Mouse (Mus musculus): ENCODE data around the gene Lypd3. TPM values are rescaled to one million over a fixed set of nuclear protein-coding genes. Genes with fewer than 3 reads are reported as not detected.

Gene Lypd3
- polyA plus RNA-seq, 1 experiment, result 0.08 TPM

- no peak overlapping the region for H3K4me3 ChIP-seq (replicated peaks; ENCODE audit: insufficient read depth, low read depth, low read length)
- no peaks in the 10 kb centered on the region for H3K4me1 ChIP-seq (ENCODE audit: control insufficient read depth, insufficient read depth, low read length)
- no peaks in the 10 kb centered on the region for H3K27me3 ChIP-seq (ENCODE audit: control insufficient read depth, insufficient read depth, low read length)
- no peak overlapping the region for H3K27ac ChIP-seq (ENCODE audit: insufficient read depth, low read length)
- DNase-seq, result no peak
- 83% methylated on average over 10 of the region's 10 CpGs for WGBS
- no peak for TF ChIP-seq POLR2A (IDR thresholded peaks at IDR 0.05; ENCODE audit: borderline replicate concordance, insufficient read depth, low read length)
- TF ChIP-seq CTCF (IDR thresholded peaks at IDR 0.05; ENCODE audit: borderline replicate concordance, insufficient read depth, low read depth, low read length), result no peak
Observed at GRCm38 (mm10) chr7:24630116-24630880, 6.1 kb upstream of the Lypd3 start.

- Histone ChIP-seq H3K27ac (ENCODE audit: insufficient read depth, low read length) (no peak overlapping the region), H3K27me3 (ENCODE audit: control insufficient read depth, insufficient read depth, low read length) (peaks cover 1% of the 10 kb centered on the region), H3K4me1 (ENCODE audit: control insufficient read depth, insufficient read depth, low read length) (no peaks in the 10 kb centered on the region), H3K4me3 (replicated peaks; ENCODE audit: insufficient read depth, low read depth, low read length) (no peak overlapping the region)
- no peak for DNase-seq
- no peak for TF ChIP-seq CTCF (IDR thresholded peaks at IDR 0.05; ENCODE audit: borderline replicate concordance, insufficient read depth, low read depth, low read length)
- TF ChIP-seq POLR2A (IDR thresholded peaks at IDR 0.05; ENCODE audit: borderline replicate concordance, insufficient read depth, low read length), result no peak
- WGBS, result 4% methylated on average over 18 of the region's 18 CpGs
Observed at GRCm38 (mm10) chr7:24637046-24637445, 696 bp downstream of the Lypd3 start.

- H3K4me3 ChIP-seq (replicated peaks; ENCODE audit: insufficient read depth, low read depth, low read length), result peak overlapping the region; percentile 11
Observed at GRCm38 (mm10) chr7:24638026-24638856, 1.9 kb downstream of the Lypd3 start.

GRCm38 (mm10) chr7:24640450-24640849 is 4.1 kb downstream of the Lypd3 start:
- Histone ChIP-seq H3K27me3 (ENCODE audit: control insufficient read depth, insufficient read depth, low read length) (peaks cover 1% of the 10 kb centered on the region), H3K4me3 (replicated peaks; ENCODE audit: insufficient read depth, low read depth, low read length) (no peak overlapping the region), H3K4me1 (ENCODE audit: control insufficient read depth, insufficient read depth, low read length) (no peaks in the 10 kb centered on the region), H3K27ac (ENCODE audit: insufficient read depth, low read length) (no peak overlapping the region)
- no peak for DNase-seq
- 51% methylated on average over 13 of the region's 13 CpGs for WGBS
- TF ChIP-seq POLR2A (IDR thresholded peaks at IDR 0.05; ENCODE audit: borderline replicate concordance, insufficient read depth, low read length) (no peak), CTCF (IDR thresholded peaks at IDR 0.05; ENCODE audit: borderline replicate concordance, insufficient read depth, low read depth, low read length) (no peak)

More at GRCm38 (mm10) chr7:24638026-24638856, 1.9 kb downstream of the Lypd3 start:
- Histone ChIP-seq H3K27me3 (ENCODE audit: control insufficient read depth, insufficient read depth, low read length) (peaks cover 1% of the 10 kb centered on the region), H3K4me1 (ENCODE audit: control insufficient read depth, insufficient read depth, low read length) (no peaks in the 10 kb centered on the region), H3K27ac (ENCODE audit: insufficient read depth, low read length) (no peak overlapping the region)
- no peak for TF ChIP-seq CTCF (IDR thresholded peaks at IDR 0.05; ENCODE audit: borderline replicate concordance, insufficient read depth, low read depth, low read length)
- no peak for TF ChIP-seq POLR2A (IDR thresholded peaks at IDR 0.05; ENCODE audit: borderline replicate concordance, insufficient read depth, low read length)
- no peak for DNase-seq
- 3% methylated on average over 35 of the region's 35 CpGs for WGBS

GRCm38 (mm10) chr7:24642491-24642890 is 6.1 kb downstream of the Lypd3 start:
- no peak overlapping the region for H3K4me3 ChIP-seq (replicated peaks; ENCODE audit: insufficient read depth, low read depth, low read length)
- H3K4me1 ChIP-seq (ENCODE audit: control insufficient read depth, insufficient read depth, low read length), result no peaks in the 10 kb centered on the region
- TF ChIP-seq CTCF (IDR thresholded peaks at IDR 0.05; ENCODE audit: borderline replicate concordance, insufficient read depth, low read depth, low read length) (peak; percentile 53), POLR2A (IDR thresholded peaks at IDR 0.05; ENCODE audit: borderline replicate concordance, insufficient read depth, low read length) (no peak)
- H3K27me3 ChIP-seq (ENCODE audit: control insufficient read depth, insufficient read depth, low read length), result peaks cover 1% of the 10 kb centered on the region
- DNase-seq, result peak; percentile 9 to 26
- no peak overlapping the region for H3K27ac ChIP-seq (ENCODE audit: insufficient read depth, low read length)
- 11% methylated on average over 9 of the region's 9 CpGs for WGBS

- no peak for DNase-seq
- 90% methylated on average over 6 of the region's 6 CpGs for WGBS
- Histone ChIP-seq H3K4me3 (replicated peaks; ENCODE audit: insufficient read depth, low read depth, low read length) (no peak overlapping the region), H3K27ac (ENCODE audit: insufficient read depth, low read length) (no peak overlapping the region), H3K4me1 (ENCODE audit: control insufficient read depth, insufficient read depth, low read length) (no peaks in the 10 kb centered on the region), H3K27me3 (ENCODE audit: control insufficient read depth, insufficient read depth, low read length) (peaks cover 1% of the 10 kb centered on the region; the same call in 1 of the 2 replicates)
- TF ChIP-seq POLR2A (IDR thresholded peaks at IDR 0.05; ENCODE audit: borderline replicate concordance, insufficient read depth, low read length), result no peak
Observed at GRCm38 (mm10) chr7:24644492-24644891, 8.1 kb downstream of the Lypd3 start.

GRCm38 (mm10) chr7:24644996-24645395 is 8.6 kb downstream of the Lypd3 start:
- DNase-seq, result no peak
- Histone ChIP-seq H3K4me3 (replicated peaks; ENCODE audit: insufficient read depth, low read depth, low read length) (no peak overlapping the region), H3K4me1 (ENCODE audit: control insufficient read depth, insufficient read depth, low read length) (no peaks in the 10 kb centered on the region), H3K27ac (ENCODE audit: insufficient read depth, low read length) (no peak overlapping the region), H3K27me3 (ENCODE audit: control insufficient read depth, insufficient read depth, low read length) (peaks cover 1% of the 10 kb centered on the region; the same call in 1 of the 2 replicates)
- TF ChIP-seq POLR2A (IDR thresholded peaks at IDR 0.05; ENCODE audit: borderline replicate concordance, insufficient read depth, low read length), result no peak
- no peak for TF ChIP-seq CTCF (IDR thresholded peaks at IDR 0.05; ENCODE audit: borderline replicate concordance, insufficient read depth, low read depth, low read length)
- WGBS, result 75% methylated on average over 7 of the region's 7 CpGs

Data from cerebellum, adult 2 months (tissue).